Mouse (Mus musculus) frontal cortex, postnatal 14 days (tissue): Measurements from ENCODE around the gene Chaf1a.
"Not testable (repeated sequence)": the region's sequence is repeated elsewhere in the genome, so short reads cannot be mapped to it uniquely, and the experiment has no call there.

Experiments used
- DNase-seq, 2 experiments: peaks; one replicate each; pipeline ENCODE4 v3.0.0; 2022; ENCODE audit warnings: low spot score in 2 of 2

Chaf1a gene

GRCm38 (mm10) chr17:56038583-56039261 lies 1.5 kb upstream of the Chaf1a start:
- DNase-seq, result no peak

- DNase-seq, result no peak
These were observed 894 bp upstream of the Chaf1a start for GRCm38 (mm10) chr17:56039345-56039744.

GRCm38 (mm10) chr17:56040857-56041163 lies 571 bp downstream of the Chaf1a start:
- DNase-seq, result no peak

GRCm38 (mm10) chr17:56051369-56051768 lies 11.1 kb downstream of the Chaf1a start:
- no peak for DNase-seq

GRCm38 (mm10) chr17:56054938-56055337 lies 14.7 kb downstream of the Chaf1a start:
- no peak for DNase-seq

GRCm38 (mm10) chr17:56055945-56056678 lies 15.9 kb downstream of the Chaf1a start:
- DNase-seq, result no peak

GRCm38 (mm10) chr17:56057381-56058120 lies 17.3 kb downstream of the Chaf1a start:
- no peak for DNase-seq

GRCm38 (mm10) chr17:56062081-56062480 lies 21.8 kb downstream of the Chaf1a start:
- DNase-seq, result no peak

- DNase-seq, result not testable (repeated sequence)
These were observed 25.5 kb downstream of the Chaf1a start for GRCm38 (mm10) chr17:56065715-56066114.

GRCm38 (mm10) chr17:56066451-56066850 lies 26.2 kb downstream of the Chaf1a start:
- no peak for DNase-seq

GRCm38 (mm10) chr17:56069066-56069465 lies 28.8 kb downstream of the Chaf1a start:
- DNase-seq, result no peak

GRCm38 (mm10) chr17:56071126-56071525 lies 30.9 kb downstream of the Chaf1a start:
- DNase-seq, result no peak

GRCm38 (mm10) chr17:56072243-56072642 lies 32.0 kb downstream of the Chaf1a start:
- no peak for DNase-seq

GRCm38 (mm10) chr17:56074097-56074826 lies 34.0 kb downstream of the Chaf1a start:
- peak; percentile 64 to 66 for DNase-seq

GRCm38 (mm10) chr17:56074827-56075208 lies 34.6 kb downstream of the Chaf1a start, which contains the start of gene Ubxn6:
Ubxn6 (minus strand) TSS chr17:56075028.
- peak; percentile 95 to 97 for DNase-seq

GRCm38 (mm10) chr17:56077523-56077922 lies 37.3 kb downstream of the Chaf1a start:
- DNase-seq, result no peak

GRCm38 (mm10) chr17:56078361-56078760 lies 38.1 kb downstream of the Chaf1a start:
- not testable (repeated sequence) for DNase-seq

GRCm38 (mm10) chr17:56078880-56079795 lies 38.9 kb downstream of the Chaf1a start, which contains the start of gene Hdgfl2:
Hdgfl2 (plus strand) TSS chr17:56079634.
- peak; percentile 99 to 100 for DNase-seq

GRCm38 (mm10) chr17:56079921-56080320 lies 39.7 kb downstream of the Chaf1a start:
- no peak for DNase-seq

GRCm38 (mm10) chr17:56080781-56081585 lies 40.7 kb downstream of the Chaf1a start:
- DNase-seq, result peak; percentile 50 to 60
